Mouse (Mus musculus) CD4-positive, CD25-positive, alpha-beta regulatory T cell, adult 2 months (primary cell): ENCODE data around the gene Mau2.
"Not testable (repeated sequence)": the region's sequence is repeated elsewhere in the genome, so short reads cannot be mapped to it uniquely, and the experiment has no call there.

Experiments used
- DNase-seq: peaks from one replicate; pipeline ENCODE4 v3.0.0-alpha.2; 2012; ENCODE audit warnings: low read depth, low spot score

Gene Mau2

GRCm38 (mm10) chr8:70023596-70023995 lies 18.9 kb downstream of the Mau2 start:
- DNase-seq = no peak

GRCm38 (mm10) chr8:70015017-70015416 lies 27.5 kb downstream of the Mau2 start:
- no peak for DNase-seq

GRCm38 (mm10) chr8:70012763-70013162 lies 29.8 kb downstream of the Mau2 start:
- DNase-seq = peak; percentile 26

- DNase-seq = no peak
Measured at GRCm38 (mm10) chr8:70012350-70012749, 30.2 kb downstream of the Mau2 start.

GRCm38 (mm10) chr8:70010796-70011195 lies 31.7 kb downstream of the Mau2 start:
- not testable (repeated sequence) for DNase-seq

GRCm38 (mm10) chr8:70005178-70005577 lies 37.4 kb downstream of the Mau2 start:
- DNase-seq = no peak

- DNase-seq = no peak
Measured at GRCm38 (mm10) chr8:70004345-70004744, 38.2 kb downstream of the Mau2 start.

GRCm38 (mm10) chr8:70003204-70003657 lies 39.3 kb downstream of the Mau2 start:
- peak; percentile 64 for DNase-seq

GRCm38 (mm10) chr8:70001892-70002191 lies 40.7 kb downstream of the Mau2 start:
- DNase-seq = not testable (repeated sequence)

- peak; percentile 85 for DNase-seq
Measured at GRCm38 (mm10) chr8:70001176-70001891, 41.2 kb downstream of the Mau2 start.

- no peak for DNase-seq
Measured at GRCm38 (mm10) chr8:70000226-70000625, 42.3 kb downstream of the Mau2 start.

- no peak for DNase-seq
Measured at GRCm38 (mm10) chr8:69999236-69999635, 43.3 kb downstream of the Mau2 start.

GRCm38 (mm10) chr8:69998706-69999105 lies 43.8 kb downstream of the Mau2 start:
- DNase-seq = no peak

- no peak for DNase-seq
Measured at GRCm38 (mm10) chr8:69996589-69997285, 45.8 kb downstream of the Mau2 start.

GRCm38 (mm10) chr8:69995776-69996588 lies 46.6 kb downstream of the Mau2 start, which contains the start of gene Gatad2a:
TSS of gene Gatad2a (minus strand) at chr8:69996384.
- DNase-seq = peak; percentile 100

- no peak for DNase-seq
Measured at GRCm38 (mm10) chr8:69995422-69995775, 47.1 kb downstream of the Mau2 start.

GRCm38 (mm10) chr8:69988936-69989335 lies 53.6 kb downstream of the Mau2 start:
- DNase-seq = not testable (repeated sequence)

- no peak for DNase-seq
Measured at GRCm38 (mm10) chr8:69987744-69988143, 54.8 kb downstream of the Mau2 start.

GRCm38 (mm10) chr8:69984876-69985553 lies 57.5 kb downstream of the Mau2 start:
- DNase-seq = peak; percentile 55

- DNase-seq = no peak
Measured at GRCm38 (mm10) chr8:69978456-69978855, 64.1 kb downstream of the Mau2 start.

- no peak for DNase-seq
Measured at GRCm38 (mm10) chr8:69974806-69975205, 67.7 kb downstream of the Mau2 start.

GRCm38 (mm10) chr8:69974194-69974614 lies 68.3 kb downstream of the Mau2 start:
- DNase-seq = peak; percentile 95
